Mouse (Mus musculus): ENCODE results near the gene Bcl11b. TPM values are rescaled to one million over a fixed set of nuclear protein-coding genes. Genes with fewer than 3 reads are reported as not detected.
A peak's percentile ranks its signal among the peaks of the same experiment; 100 is the strongest.

Bcl11b gene
- polyA plus RNA-seq, 1 experiment from 2014 or later = 38.4 TPM

GRCm38 (mm10) chr12:107994421-107994820, 9.0 kb downstream of the Bcl11b start:
- peaks cover 65% of the 10 kb centered on the region for H3K4me1 ChIP-seq (ENCODE audit: control insufficient read depth, insufficient read depth, low read length)
- no peak overlapping the region for H3K27ac ChIP-seq (replicated peaks; ENCODE audit: low read depth, low read length)
- H3K9me3 ChIP-seq (ENCODE audit: control insufficient read depth, low read length) = no peaks in the 10 kb centered on the region
- H3K4me2 ChIP-seq (ENCODE audit: low read length) = peak overlapping the region; percentile 35
- no peak overlapping the region for H3K9ac ChIP-seq (replicated peaks; ENCODE audit: low read length)
- DNase-seq (peak; percentile 13), ATAC-seq (ENCODE audit: low FRiP score, low TSS enrichment) (no peak)
- H3K27me3 ChIP-seq (ENCODE audit: control insufficient read depth, insufficient read depth, low read length) = no peaks in the 10 kb centered on the region
- 65% methylated on average over 4 of the region's 4 CpGs for WGBS
- H3K36me3 ChIP-seq (ENCODE audit: control insufficient read depth, insufficient read depth, low read length) = no peaks in the 10 kb centered on the region
- no peak overlapping the region for H3K4me3 ChIP-seq (replicated peaks; ENCODE audit: low read depth, low read length)

DNA sequence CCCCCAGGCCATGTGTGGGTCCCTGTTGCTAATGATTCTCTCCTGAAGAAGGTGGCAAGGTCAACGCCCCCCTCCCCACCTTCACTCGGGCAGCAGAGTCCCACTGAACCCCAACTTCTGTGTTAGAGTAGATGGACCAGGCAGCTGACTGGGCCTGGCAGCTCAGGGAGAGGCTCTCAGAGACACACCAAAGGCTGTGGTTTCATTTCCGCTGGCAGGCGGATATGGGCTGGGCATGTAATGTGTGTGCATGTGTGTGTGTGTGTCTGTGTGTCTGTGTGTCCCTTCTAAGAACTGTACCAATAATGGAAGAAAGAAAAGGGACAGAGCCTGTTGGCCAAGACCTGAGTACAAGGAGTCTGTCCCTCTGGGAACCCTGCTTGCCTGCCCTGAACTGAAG, 10.4 kb downstream of the Bcl11b start:
- 0 out of 2 replicates have a peak overlapping the region, but pooled peaks have one; percentile 7 for H3K9ac ChIP-seq (replicated peaks; ENCODE audit: low read length)
- WGBS = 81% methylated on average over 4 of the region's 4 CpGs
- H3K36me3 ChIP-seq (ENCODE audit: control insufficient read depth, insufficient read depth, low read length) = 0 out of 2 replicates have a peak, but pooled peaks cover 8% of the 10 kb centered on the region
- peak overlapping the region; percentile 16; the same call in 1 of the 2 replicates for H3K27ac ChIP-seq (replicated peaks; ENCODE audit: low read depth, low read length)
- ATAC-seq (ENCODE audit: low FRiP score, low TSS enrichment) (no peak), DNase-seq (peak; percentile 8)
- no peaks in the 10 kb centered on the region for H3K27me3 ChIP-seq (ENCODE audit: control insufficient read depth, insufficient read depth, low read length)
- peak overlapping the region; percentile 35 for H3K4me2 ChIP-seq (ENCODE audit: low read length)
- no peaks in the 10 kb centered on the region for H3K9me3 ChIP-seq (ENCODE audit: control insufficient read depth, low read length)
- no peak overlapping the region for H3K4me3 ChIP-seq (replicated peaks; ENCODE audit: low read depth, low read length)
- peaks cover 70% of the 10 kb centered on the region for H3K4me1 ChIP-seq (ENCODE audit: control insufficient read depth, insufficient read depth, low read length)

DNA sequence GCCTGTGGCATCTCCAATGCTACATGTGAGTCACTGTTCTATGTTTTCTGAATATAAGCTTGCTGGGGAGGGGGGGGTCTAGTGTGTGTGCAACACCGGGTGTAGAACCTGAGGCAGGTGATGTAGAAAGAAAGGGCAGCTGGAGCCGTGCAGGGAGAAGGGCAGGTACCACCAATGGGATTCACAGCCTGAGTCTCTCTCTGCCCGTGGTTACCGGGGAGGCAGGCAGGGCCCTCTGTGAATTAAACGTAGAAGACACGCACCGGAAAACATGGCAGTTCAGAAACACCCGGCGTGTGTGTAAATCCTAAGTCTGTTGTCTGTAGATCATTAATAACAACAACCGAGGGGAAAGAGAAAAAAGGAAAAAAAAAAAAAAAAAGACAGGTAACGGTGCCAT, 12.2 kb downstream of the Bcl11b start:
- Histone ChIP-seq H3K9ac (replicated peaks; ENCODE audit: low read length) (peak overlapping the region; percentile 7; the same call in 1 of the 2 replicates), H3K4me3 (replicated peaks; ENCODE audit: low read depth, low read length) (no peak overlapping the region), H3K27me3 (ENCODE audit: control insufficient read depth, insufficient read depth, low read length) (no peaks in the 10 kb centered on the region), H3K4me1 (ENCODE audit: control insufficient read depth, insufficient read depth, low read length) (peaks cover 64% of the 10 kb centered on the region), H3K27ac (replicated peaks; ENCODE audit: low read depth, low read length) (0 out of 2 replicates have a peak overlapping the region, but pooled peaks have one; percentile 26), H3K4me2 (ENCODE audit: low read length) (peak overlapping the region; percentile 27), H3K36me3 (ENCODE audit: control insufficient read depth, insufficient read depth, low read length) (0 out of 2 replicates have a peak, but pooled peaks cover 8% of the 10 kb centered on the region), H3K9me3 (ENCODE audit: control insufficient read depth, low read length) (no peaks in the 10 kb centered on the region)
- DNase-seq (no peak), ATAC-seq (ENCODE audit: low FRiP score, low TSS enrichment) (no peak)
- 53% methylated on average over 11 of the region's 11 CpGs for WGBS

DNA sequence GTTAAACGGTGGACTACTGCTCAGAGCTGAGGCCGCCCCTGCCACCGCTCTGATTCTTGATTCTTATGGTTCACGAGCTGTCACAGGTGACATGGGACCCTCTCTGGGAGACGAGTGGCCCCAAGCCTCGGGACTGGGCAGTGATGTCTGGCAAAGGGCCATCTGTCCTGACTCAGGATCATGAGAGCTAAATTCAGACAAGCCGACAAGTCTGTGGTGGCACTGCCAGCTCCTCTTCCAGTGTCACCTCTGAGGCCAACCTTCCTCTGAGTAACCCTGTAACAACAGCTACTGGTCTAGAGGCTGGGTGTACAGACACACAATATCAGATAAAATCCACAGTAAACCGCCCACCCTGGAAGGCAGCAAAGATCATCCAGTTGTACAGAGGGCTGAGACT, 20.2 kb downstream of the Bcl11b start:
- H3K4me2 ChIP-seq (ENCODE audit: low read length) = no peak overlapping the region
- DNase-seq = no peak
- WGBS = 72% methylated on average over 8 of the region's 8 CpGs

GRCm38 (mm10) chr12:107982306-107982705, 21.1 kb downstream of the Bcl11b start:
- Histone ChIP-seq H3K9ac (replicated peaks; ENCODE audit: low read length) (no peak overlapping the region), H3K4me2 (ENCODE audit: low read length) (no peak overlapping the region)
- ATAC-seq (ENCODE audit: low FRiP score, low TSS enrichment) = no peak

More for the DNA sequence above, 20.2 kb downstream of the Bcl11b start:
- Histone ChIP-seq H3K4me3 (replicated peaks; ENCODE audit: low read depth, low read length) (no peak overlapping the region), H3K27ac (replicated peaks; ENCODE audit: low read depth, low read length) (no peak overlapping the region), H3K27me3 (ENCODE audit: control insufficient read depth, insufficient read depth, low read length) (no peaks in the 10 kb centered on the region; the same call in 1 of the 2 replicates), H3K36me3 (ENCODE audit: control insufficient read depth, insufficient read depth, low read length) (no peaks in the 10 kb centered on the region), H3K9ac (replicated peaks; ENCODE audit: low read length) (no peak overlapping the region), H3K4me1 (ENCODE audit: control insufficient read depth, insufficient read depth, low read length) (peaks cover 53% of the 10 kb centered on the region), H3K9me3 (ENCODE audit: control insufficient read depth, low read length) (no peaks in the 10 kb centered on the region)
- ATAC-seq (ENCODE audit: low FRiP score, low TSS enrichment) = no peak

DNA sequence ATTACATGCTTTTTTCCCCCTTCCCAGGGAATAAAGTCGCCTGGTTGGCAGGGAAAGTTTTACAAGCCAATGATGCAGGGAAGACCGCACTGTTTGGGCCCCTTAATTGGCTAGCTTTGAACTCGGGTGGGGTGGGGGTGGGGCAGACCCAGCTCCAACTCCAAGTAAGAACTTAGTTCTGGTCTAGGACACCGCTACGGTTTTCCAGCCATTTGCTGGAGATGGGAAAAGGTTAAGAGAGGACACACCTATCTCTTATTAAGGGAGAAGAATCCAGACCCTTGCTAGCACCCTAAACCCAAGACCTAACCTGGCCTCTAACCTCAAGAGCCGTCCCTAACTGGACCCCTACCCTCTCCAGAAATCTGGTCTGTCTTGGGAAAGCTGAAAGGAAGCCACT, 22.2 kb downstream of the Bcl11b start:
- Histone ChIP-seq H3K36me3 (ENCODE audit: control insufficient read depth, insufficient read depth, low read length) (no peaks in the 10 kb centered on the region), H3K4me1 (ENCODE audit: control insufficient read depth, insufficient read depth, low read length) (peaks cover 59% of the 10 kb centered on the region), H3K9ac (replicated peaks; ENCODE audit: low read length) (no peak overlapping the region), H3K4me3 (replicated peaks; ENCODE audit: low read depth, low read length) (no peak overlapping the region), H3K27me3 (ENCODE audit: control insufficient read depth, insufficient read depth, low read length) (no peaks in the 10 kb centered on the region; the same call in 1 of the 2 replicates), H3K9me3 (ENCODE audit: control insufficient read depth, low read length) (no peaks in the 10 kb centered on the region), H3K4me2 (ENCODE audit: low read length) (peak overlapping the region; percentile 74), H3K27ac (replicated peaks; ENCODE audit: low read depth, low read length) (no peak overlapping the region)
- no peak for DNase-seq
- WGBS = 26% methylated on average over 6 of the region's 6 CpGs
- ATAC-seq (ENCODE audit: low FRiP score, low TSS enrichment) = no peak

More at GRCm38 (mm10) chr12:107982306-107982705, 21.1 kb downstream of the Bcl11b start:
- no peaks in the 10 kb centered on the region; the same call in 1 of the 2 replicates for H3K27me3 ChIP-seq (ENCODE audit: control insufficient read depth, insufficient read depth, low read length)
- H3K27ac ChIP-seq (replicated peaks; ENCODE audit: low read depth, low read length) = no peak overlapping the region
- DNase-seq = no peak
- H3K9me3 ChIP-seq (ENCODE audit: control insufficient read depth, low read length) = no peaks in the 10 kb centered on the region
- peaks cover 54% of the 10 kb centered on the region for H3K4me1 ChIP-seq (ENCODE audit: control insufficient read depth, insufficient read depth, low read length)
- no peaks in the 10 kb centered on the region for H3K36me3 ChIP-seq (ENCODE audit: control insufficient read depth, insufficient read depth, low read length)
- 70% methylated on average over 9 of the region's 9 CpGs for WGBS
- no peak overlapping the region for H3K4me3 ChIP-seq (replicated peaks; ENCODE audit: low read depth, low read length)

DNA sequence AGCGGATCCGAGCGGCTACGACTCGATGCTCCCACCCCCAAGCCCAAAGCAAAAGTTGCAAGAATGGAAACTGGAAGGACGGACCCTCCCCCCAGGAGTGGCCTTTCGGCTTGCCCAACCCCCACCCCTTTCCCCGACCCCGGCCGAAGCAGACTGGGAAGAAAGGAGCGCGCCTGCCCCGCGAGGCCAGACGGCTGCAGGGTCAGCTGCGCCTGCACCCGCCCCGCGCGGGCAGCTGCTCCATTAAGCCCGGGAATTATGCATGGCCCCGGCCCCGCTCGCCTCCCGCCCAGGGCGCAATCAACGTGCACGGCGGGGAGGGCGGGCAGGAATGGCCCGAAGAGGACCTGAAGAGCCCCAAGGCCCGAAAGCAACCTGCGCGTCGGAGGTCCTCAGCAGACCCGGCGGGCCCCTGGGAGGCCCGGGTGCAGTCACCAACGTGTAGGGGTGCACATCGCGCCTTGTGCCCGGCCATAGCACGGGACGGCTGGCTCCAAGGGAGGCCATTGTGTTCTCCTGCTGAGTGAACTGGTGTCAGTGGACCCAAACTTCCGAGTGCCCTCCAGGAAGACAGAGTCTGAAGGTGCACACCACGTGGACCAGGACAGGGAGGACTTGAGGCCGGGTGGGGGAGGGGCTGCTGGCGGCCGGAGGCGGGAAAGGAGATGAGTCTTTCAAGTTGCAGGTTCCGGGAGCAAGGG, 23.0 kb downstream of the Bcl11b start:
- peak overlapping the region; percentile 70 for H3K27ac ChIP-seq (replicated peaks; ENCODE audit: low read depth, low read length)
- no peaks in the 10 kb centered on the region for H3K9me3 ChIP-seq (ENCODE audit: control insufficient read depth, low read length)
- peaks cover 67% of the 10 kb centered on the region for H3K4me1 ChIP-seq (ENCODE audit: control insufficient read depth, insufficient read depth, low read length)
- ATAC-seq (ENCODE audit: low FRiP score, low TSS enrichment) = peak; percentile 75
- under 1% methylated on average over 51 of the region's 51 CpGs for WGBS
- no peaks in the 10 kb centered on the region for H3K36me3 ChIP-seq (ENCODE audit: control insufficient read depth, insufficient read depth, low read length)
- peak overlapping the region; percentile 41 for H3K9ac ChIP-seq (replicated peaks; ENCODE audit: low read length)
- H3K4me2 ChIP-seq (ENCODE audit: low read length) = peak overlapping the region; percentile 74
- no peaks in the 10 kb centered on the region; the same call in 1 of the 2 replicates for H3K27me3 ChIP-seq (ENCODE audit: control insufficient read depth, insufficient read depth, low read length)
- peak overlapping the region; percentile 32 for H3K4me3 ChIP-seq (replicated peaks; ENCODE audit: low read depth, low read length)
- peak; percentile 77 for DNase-seq

- 2% methylated on average over 28 of the region's 28 CpGs for WGBS
Measured at GRCm38 (mm10) chr12:107979710-107980260, 23.6 kb downstream of the Bcl11b start.

More at GRCm38 (mm10) chr12:107979710-107980260, 23.6 kb downstream of the Bcl11b start:
- H3K9me3 ChIP-seq (ENCODE audit: control insufficient read depth, low read length) = no peaks in the 10 kb centered on the region
- no peak for DNase-seq
- H3K4me3 ChIP-seq (replicated peaks; ENCODE audit: low read depth, low read length) = peak overlapping the region; percentile 32
- peak overlapping the region; percentile 41 for H3K9ac ChIP-seq (replicated peaks; ENCODE audit: low read length)
- H3K27me3 ChIP-seq (ENCODE audit: control insufficient read depth, insufficient read depth, low read length) = no peaks in the 10 kb centered on the region; the same call in 1 of the 2 replicates
- H3K36me3 ChIP-seq (ENCODE audit: control insufficient read depth, insufficient read depth, low read length) = no peaks in the 10 kb centered on the region
- peak overlapping the region; percentile 70 for H3K27ac ChIP-seq (replicated peaks; ENCODE audit: low read depth, low read length)
- H3K4me2 ChIP-seq (ENCODE audit: low read length) = peak overlapping the region; percentile 74
- ATAC-seq (ENCODE audit: low FRiP score, low TSS enrichment) = peak; percentile 41
- peaks cover 73% of the 10 kb centered on the region for H3K4me1 ChIP-seq (ENCODE audit: control insufficient read depth, insufficient read depth, low read length)

All from midbrain, embryonic 14.5 days (tissue).